Mouse (Mus musculus) heart, postnatal 0 days (tissue): Measurements from ENCODE around the gene Atg101.

Experiments
- CTCF ChIP-seq: IDR thresholded peaks from 2 replicates; pipeline ENCODE4 v1.5.1; 2016; ENCODE audit warnings: antibody characterized with exemption, control low read depth, low read depth
- EP300 ChIP-seq: IDR thresholded peaks from 2 replicates; pipeline ENCODE4 v1.6.1; 2016; ENCODE audit warnings: antibody characterized with exemption, low read depth

GRCm38 (mm10) chr15:101325991-101326534 is 42.0 kb downstream of the Atg101 start:
- TF ChIP-seq CTCF, result no peak
- TF ChIP-seq EP300, result no peak
